Mouse (Mus musculus) spleen, adult 2 months (tissue): ENCODE measurements around the gene Gfer.

Experiments used
- CTCF ChIP-seq: fragments of 200-500 bp; IDR thresholded peaks from 2 replicates; pipeline ENCODE4 v1.5.1; 2011; ENCODE audit warnings: mild to moderate bottlenecking, inconsistent platforms; ENCODE audit not compliant: insufficient read depth, insufficient read length, insufficient replicate concordance; ENCODE audit errors: extremely low read depth
- POLR2A ChIP-seq: fragments of 200-500 bp; IDR thresholded peaks from 2 replicates; pipeline ENCODE4 v1.6.1; 2011; ENCODE audit warnings: low read depth, low read length, inconsistent platforms

GRCm38 (mm10) chr17:24648731-24649377 is 47.1 kb downstream of the Gfer start:
- no peak for TF ChIP-seq CTCF
- no peak for TF ChIP-seq POLR2A
